8 mouse cellular contexts compared by ENCODE assay signal in genomic region chr3:88500655-88501365, GRCm38 (mm10). TPM values are rescaled to one million over a fixed set of nuclear protein-coding genes. Genes with fewer than 3 reads are reported as not detected.
DNase-seq lines count a peak whose midpoint lies in the region; ATAC-seq and TF ChIP-seq lines count a peak whose summit lies in the region.

No protein-coding gene starts in this region.

- H3K27me3 ChIP-seq in heart, embryonic 14.5 days (ENCODE audit: control insufficient read depth, insufficient read depth, low read length): no peaks in the 10 kb centered on the region
- H3K27me3 ChIP-seq in intestine, embryonic 15.5 days (replicated peaks): no peaks in the 10 kb centered on the region
- H3K27me3 ChIP-seq in liver, embryonic 13.5 days: no peaks in the 10 kb centered on the region
- no peaks in the 10 kb centered on the region for H3K27me3 ChIP-seq in cerebellum, adult 2 months (ENCODE audit: control insufficient read depth, insufficient read depth, low read length)

- H3K9me3 ChIP-seq in heart, embryonic 14.5 days (ENCODE audit: control insufficient read depth, low read length): no peaks in the 10 kb centered on the region
- no peaks in the 10 kb centered on the region for H3K9me3 ChIP-seq in intestine, embryonic 15.5 days
- H3K9me3 ChIP-seq in liver, embryonic 13.5 days (replicated peaks): no peaks in the 10 kb centered on the region

- no peak for TF ChIP-seq CTCF in cerebellum, adult 2 months (IDR thresholded peaks at IDR 0.05; ENCODE audit: borderline replicate concordance, insufficient read depth, low read depth, low read length)

- no peak for ATAC-seq in heart, embryonic 14.5 days (ENCODE audit: insufficient number of reproducible peaks, insufficient read depth, low FRiP score, low read depth)
- no peak for ATAC-seq in intestine, embryonic 15.5 days
- ATAC-seq in liver, embryonic 13.5 days (ENCODE audit: low read depth): no peak

- TF ChIP-seq POLR2A in cerebellum, adult 2 months (IDR thresholded peaks at IDR 0.05; ENCODE audit: borderline replicate concordance, insufficient read depth, low read length): no peak

- peak overlapping the region in 1 of 2 experiments; percentile 74; a peak in 2 of 4 replicates for H3K4me3 ChIP-seq in heart, embryonic 14.5 days (ENCODE audit: control insufficient read depth in 1 of 2, insufficient read depth in 1 of 2, low read depth in 1 of 2, low read length in 2 of 2)
- H3K4me3 ChIP-seq in intestine, embryonic 15.5 days (replicated peaks): peak overlapping the region; percentile 11; the same call in 1 of the 2 replicates
- peak overlapping the region; percentile 94 for H3K4me3 ChIP-seq in liver, embryonic 13.5 days (replicated peaks)
- no peak overlapping the region for H3K4me3 ChIP-seq in cerebellum, adult 2 months (replicated peaks; ENCODE audit: insufficient read depth, low read depth, low read length)

- peak overlapping the region; percentile 93; the same call in 1 of the 2 replicates for H3K9ac ChIP-seq in heart, embryonic 14.5 days (ENCODE audit: low read length)
- 0 out of 2 replicates have a peak overlapping the region, but pooled peaks have one; percentile 17 for H3K9ac ChIP-seq in intestine, embryonic 15.5 days
- H3K9ac ChIP-seq in liver, embryonic 13.5 days: peak overlapping the region; percentile 98

- peak overlapping the region; percentile 94 for H3K4me2 ChIP-seq in heart, embryonic 14.5 days (ENCODE audit: low read length)
- peak overlapping the region; percentile 100 for H3K4me2 ChIP-seq in intestine, embryonic 15.5 days (replicated peaks)
- H3K4me2 ChIP-seq in liver, embryonic 13.5 days: peak overlapping the region; percentile 95

- peaks cover 16% of the 10 kb centered on the region for H3K36me3 ChIP-seq in heart, embryonic 14.5 days (ENCODE audit: control insufficient read depth, insufficient read depth, low read length)
- H3K36me3 ChIP-seq in intestine, embryonic 15.5 days: no peaks in the 10 kb centered on the region
- peaks cover 39% of the 10 kb centered on the region for H3K36me3 ChIP-seq in liver, embryonic 13.5 days

- WGBS in heart, embryonic 14.5 days: 64% methylated on average over 4 of the region's 4 CpGs
- 45% methylated on average over 4 of the region's 4 CpGs for WGBS in intestine, embryonic 15.5 days
- WGBS in liver, embryonic 13.5 days (ENCODE audit: insufficient replicate concordance): 51% methylated on average over 4 of the region's 4 CpGs
- WGBS in cerebellum, adult 2 months: 49% methylated on average over 4 of the region's 4 CpGs

- peaks cover 17 to 41% of the 10 kb centered on the region in 2 experiments for H3K4me1 ChIP-seq in heart, embryonic 14.5 days (ENCODE audit: control insufficient read depth in 2 of 2, insufficient read depth in 2 of 2, low read length in 2 of 2)
- H3K4me1 ChIP-seq in intestine, embryonic 15.5 days (replicated peaks): peaks cover 40% of the 10 kb centered on the region
- peaks cover 74% of the 10 kb centered on the region for H3K4me1 ChIP-seq in liver, embryonic 13.5 days (replicated peaks)
- peaks cover 16% of the 10 kb centered on the region for H3K4me1 ChIP-seq in cerebellum, adult 2 months (ENCODE audit: control insufficient read depth, insufficient read depth, low read length)

- H3K27ac ChIP-seq in heart, embryonic 14.5 days (replicated peaks in 1 of 2; ENCODE audit: control insufficient read depth in 1 of 2, insufficient read depth in 1 of 2, low read depth in 2 of 2, low read length in 2 of 2): peak overlapping the region in 1 of 2 experiments; percentile 89; a peak in 2 of 4 replicates
- no peak overlapping the region for H3K27ac ChIP-seq in intestine, embryonic 15.5 days
- peak overlapping the region; percentile 94 for H3K27ac ChIP-seq in liver, embryonic 13.5 days
- no peak overlapping the region for H3K27ac ChIP-seq in cerebellum, adult 2 months (ENCODE audit: insufficient read depth, low read length)

- DNase-seq in heart, adult 8-10 months (ENCODE audit: low spot score): no peak
- DNase-seq in MEL-GATA-1-ER (ENCODE audit: extremely low read depth, low read depth): peak; percentile 55
- no peak for DNase-seq in liver, embryonic 13.5 days
- DNase-seq in cerebellum, adult 2 months: no peak
- no peak for DNase-seq in frontal cortex, adult 2 months (ENCODE audit: extremely low spot score in 1 of 2, low spot score in 1 of 2)
- no peak for DNase-seq in ovary, postnatal 10 days (ENCODE audit: low spot score)

RNA-seq across cellular contexts. Expression of gene Lmna, which starts 8.9 kb away (rescaled TPM):
- 76.7 and 84.1 TPM in 2 replicates for polyA plus RNA-seq in heart, embryonic 14.5 days (2014; fragmentation: Nextera tagmentation; extraction: Ambion mirVana)
- total RNA-seq in heart, adult 8-10 months (2022): 100 to 1,000 TPM; 112 to 127 (median 118) TPM
- 120 TPM in 2 replicates for polyA plus RNA-seq in intestine, embryonic 15.5 days (2015; fragmentation: Nextera tagmentation; extraction: Ambion mirVana)
- 165 and 184 TPM in 2 replicates for polyA plus RNA-seq in liver, embryonic 13.5 days (2015; fragmentation: Nextera tagmentation; extraction: Ambion mirVana)
- 51.4 and 57.1 TPM in 2 replicates for polyA plus RNA-seq in cerebellum, adult 2 months (2012; rRNA removed)
- 52.5 and 53.9 TPM in 2 replicates for polyA plus RNA-seq in frontal cortex, adult 2 months (2012; rRNA removed)

RNA-seq across cellular contexts. Expression of gene Mex3a, which starts 31.4 kb away (rescaled TPM):
- polyA plus RNA-seq in heart, embryonic 14.5 days (2014; fragmentation: Nextera tagmentation; extraction: Ambion mirVana): 9.0 and 11.0 TPM in 2 replicates
- total RNA-seq in heart, adult 8-10 months (2022): under 1 TPM; 0.28 to 0.44 (median 0.33) TPM
- polyA plus RNA-seq in intestine, embryonic 15.5 days (2015; fragmentation: Nextera tagmentation; extraction: Ambion mirVana): 9.6 and 11.2 TPM in 2 replicates
- polyA plus RNA-seq in liver, embryonic 13.5 days (2015; fragmentation: Nextera tagmentation; extraction: Ambion mirVana): 1.2 and 1.5 TPM in 2 replicates
- 1.2 and 1.3 TPM in 2 replicates for polyA plus RNA-seq in cerebellum, adult 2 months (2012; rRNA removed)
- polyA plus RNA-seq in frontal cortex, adult 2 months (2012; rRNA removed): 4.5 and 4.7 TPM in 2 replicates

RNA-seq across cellular contexts. Expression of gene Sema4a, which starts 39.8 kb away (rescaled TPM):
- polyA plus RNA-seq in heart, embryonic 14.5 days (2014; fragmentation: Nextera tagmentation; extraction: Ambion mirVana): 0.94 and 1.4 TPM in 2 replicates
- 1 to 10 TPM; 2.6 to 4.7 (median 3.8) TPM for total RNA-seq in heart, adult 8-10 months (2022)
- 30.9 and 39.2 TPM in 2 replicates for polyA plus RNA-seq in intestine, embryonic 15.5 days (2015; fragmentation: Nextera tagmentation; extraction: Ambion mirVana)
- 13.8 and 15.8 TPM in 2 replicates for polyA plus RNA-seq in liver, embryonic 13.5 days (2015; fragmentation: Nextera tagmentation; extraction: Ambion mirVana)
- 31.6 and 31.8 TPM in 2 replicates for polyA plus RNA-seq in cerebellum, adult 2 months (2012; rRNA removed)
- 66.2 and 70.8 TPM in 2 replicates for polyA plus RNA-seq in frontal cortex, adult 2 months (2012; rRNA removed)

RNA-seq across cellular contexts. Expression of gene Rab25, which starts 47.3 kb away (rescaled TPM):
- 0.30 TPM in 1 of 2 replicates, not detected in the other for polyA plus RNA-seq in heart, embryonic 14.5 days (2014; fragmentation: Nextera tagmentation; extraction: Ambion mirVana)
- not detected for total RNA-seq in heart, adult 8-10 months (2022)
- 75.2 and 89.8 TPM in 2 replicates for polyA plus RNA-seq in intestine, embryonic 15.5 days (2015; fragmentation: Nextera tagmentation; extraction: Ambion mirVana)
- 0.15 TPM in 1 of 2 replicates, not detected in the other for polyA plus RNA-seq in liver, embryonic 13.5 days (2015; fragmentation: Nextera tagmentation; extraction: Ambion mirVana)
- 0.46 and 1.4 TPM in 2 replicates for polyA plus RNA-seq in cerebellum, adult 2 months (2012; rRNA removed)
- 0.40 and 0.67 TPM in 2 replicates for polyA plus RNA-seq in frontal cortex, adult 2 months (2012; rRNA removed)

RNA-seq across cellular contexts. Expression of gene Lamtor2, which starts 52.1 kb away (rescaled TPM):
- polyA plus RNA-seq in heart, embryonic 14.5 days (2014; fragmentation: Nextera tagmentation; extraction: Ambion mirVana): 75.6 and 87.5 TPM in 2 replicates
- 100 to 1,000 TPM; 104 to 116 (median 107) TPM for total RNA-seq in heart, adult 8-10 months (2022)
- polyA plus RNA-seq in intestine, embryonic 15.5 days (2015; fragmentation: Nextera tagmentation; extraction: Ambion mirVana): 188 and 231 TPM in 2 replicates
- polyA plus RNA-seq in liver, embryonic 13.5 days (2015; fragmentation: Nextera tagmentation; extraction: Ambion mirVana): 88.4 and 95.9 TPM in 2 replicates
- polyA plus RNA-seq in cerebellum, adult 2 months (2012; rRNA removed): 143 and 159 TPM in 2 replicates
- polyA plus RNA-seq in frontal cortex, adult 2 months (2012; rRNA removed): 110 and 131 TPM in 2 replicates

Comparison
In these comparisons a context has a peak if more than half of its experiments do, and no peak if none do; other contexts are left out.
1. H3K9ac ChIP-seq: peak in every context shown above with its lines; median percentile 98 in liver, embryonic 13.5 days; 93 in heart, embryonic 14.5 days; 17 in intestine, embryonic 15.5 days.